Mouse (Mus musculus) midbrain, embryonic 11.5 days (tissue): ENCODE data around the gene Sdsl. TPM values are rescaled to one million over a fixed set of nuclear protein-coding genes. Genes with fewer than 3 reads are reported as not detected.

Experiments
- ATAC-seq: fragments of 200-750 bp; cut with Nextera tagmentation; 2 replicates; pipeline ENCODE4 v1.8.0; 2017; ENCODE audit warnings: moderate TSS enrichment, moderate library complexity; ENCODE audit not compliant: low FRiP score
- DNase-seq: peaks from one replicate; pipeline ENCODE4 v3.0.0; 2015; ENCODE audit warnings: low spot score; ENCODE audit errors: missing footprints
- H3K27ac ChIP-seq: fragments of 300-500 bp; sonication (generic); 2 replicates; pipeline ENCODE4 v1.5.1; 2014; ENCODE audit warnings: low read depth, low read length
- H3K27me3 ChIP-seq: fragments of 300-500 bp; sonication (generic); 2 replicates; pipeline ENCODE4 v1.6.1; 2014; ENCODE audit warnings: mild to moderate bottlenecking, low read length, moderate library complexity, mixed read lengths; ENCODE audit not compliant: control insufficient read depth, insufficient read depth
- H3K36me3 ChIP-seq: fragments of 300-500 bp; sonication (generic); 2 replicates; pipeline ENCODE4 v1.6.1; 2014; ENCODE audit warnings: mild to moderate bottlenecking, low read length, moderate library complexity, mixed read lengths; ENCODE audit not compliant: control insufficient read depth, insufficient read depth
- H3K4me1 ChIP-seq: fragments of 300-500 bp; sonication (generic); 2 replicates; pipeline ENCODE4 v1.6.1; 2014; ENCODE audit warnings: low read length; ENCODE audit not compliant: control insufficient read depth, insufficient read depth
- H3K4me2 ChIP-seq: fragments of 300-500 bp; sonication (generic); 2 replicates; pipeline ENCODE4 v1.6.1; 2014; ENCODE audit warnings: mild to moderate bottlenecking, moderate library complexity
- H3K4me3 ChIP-seq: fragments of 300-500 bp; sonication (generic); 2 replicates; pipeline ENCODE4 v1.5.1; 2014; ENCODE audit warnings: low read depth, low read length
- H3K9ac ChIP-seq: fragments of 300-500 bp; sonication (generic); 2 replicates; pipeline ENCODE4 v1.6.1; 2014; ENCODE audit warnings: low read length
- H3K9me3 ChIP-seq: fragments of 300-500 bp; sonication (generic); 2 replicates; pipeline ENCODE4 v1.6.1; 2016; ENCODE audit warnings: low read length; ENCODE audit not compliant: control insufficient read depth
- WGBS: fragments of 180-500 bp; shearing (Covaris S2); extraction: QIAGEN DNeasy Blood & Tissue Kit; methylation state at CpG from one replicate; pipeline ENCODE4 v1.1.7; 2014; 5-methylcytosine and 5-hydroxymethylcytosine counted together
- polyA plus RNA-seq: library from polyadenylated mRNA; unstranded; fragments of >200 nt; fragmentation: Nextera tagmentation; extraction: Ambion mirVana; gene quantifications from 2 replicates; pipeline ENCODE4 v1.2.1, GENCODE M21; 2014

Sdsl gene
- polyA plus RNA-seq, 1 experiment from 2014 or later, result 4.2 TPM

DNA sequence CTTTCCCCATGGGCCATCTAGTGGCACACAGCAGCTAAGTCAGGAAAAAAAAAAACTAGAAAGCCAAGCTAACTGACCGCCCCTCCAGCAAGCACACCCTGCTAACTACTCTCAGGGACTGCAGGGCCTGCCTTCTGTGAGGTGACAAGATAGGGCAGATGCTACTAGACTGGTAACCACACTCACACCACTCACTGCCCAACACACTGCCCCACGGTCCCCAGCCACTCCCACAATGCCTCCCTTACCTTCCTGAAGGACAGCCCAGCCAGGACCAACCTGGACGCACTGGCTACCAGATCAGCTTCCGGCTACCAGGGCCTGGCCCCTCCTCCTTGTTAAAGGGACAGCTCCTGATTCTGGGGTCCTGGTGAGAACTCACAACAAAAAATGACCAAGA is 5.6 kb downstream of the Sdsl start:
- 3% methylated on average over 4 of the region's 4 CpGs for WGBS
- H3K27me3 ChIP-seq, result no peaks in the 10 kb centered on the region
- no peaks in the 10 kb centered on the region for H3K4me1 ChIP-seq
- ATAC-seq, result no peak
- H3K4me2 ChIP-seq, result no peak overlapping the region; the same call in 1 of the 2 replicates
- H3K4me3 ChIP-seq, result no peak overlapping the region
- no peaks in the 10 kb centered on the region for H3K36me3 ChIP-seq
- no peak overlapping the region for H3K27ac ChIP-seq
- H3K9ac ChIP-seq, result 0 out of 2 replicates have a peak overlapping the region, but pooled peaks have one; percentile 9
- no peaks in the 10 kb centered on the region for H3K9me3 ChIP-seq
- no peak for DNase-seq

DNA sequence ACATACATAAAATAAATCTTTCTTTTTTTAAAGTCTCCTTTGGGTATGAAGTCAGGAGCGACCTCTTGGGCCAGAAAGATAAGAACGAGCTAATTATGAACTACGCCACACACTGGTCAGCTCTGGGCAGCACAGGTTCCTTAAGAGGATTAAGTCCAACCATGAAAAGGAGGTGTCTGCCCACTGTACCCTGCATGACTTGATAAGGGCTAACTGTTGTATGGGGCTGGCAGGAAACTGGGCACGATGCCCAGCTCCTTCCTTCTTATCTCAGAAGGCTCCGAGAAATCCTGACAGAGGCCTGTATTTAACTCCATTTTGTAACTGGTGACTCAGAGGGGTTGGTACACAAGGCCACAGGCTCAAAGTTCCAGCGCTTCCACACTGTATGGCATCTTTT is 6.8 kb downstream of the Sdsl start:
- ATAC-seq, result no peak
- no peak for DNase-seq
- Histone ChIP-seq H3K9me3 (no peaks in the 10 kb centered on the region), H3K36me3 (no peaks in the 10 kb centered on the region), H3K9ac (no peak overlapping the region), H3K4me2 (no peak overlapping the region), H3K27me3 (no peaks in the 10 kb centered on the region), H3K4me1 (no peaks in the 10 kb centered on the region), H3K27ac (no peak overlapping the region), H3K4me3 (no peak overlapping the region)
- 92% methylated on average over 6 of the region's 6 CpGs for WGBS

DNA sequence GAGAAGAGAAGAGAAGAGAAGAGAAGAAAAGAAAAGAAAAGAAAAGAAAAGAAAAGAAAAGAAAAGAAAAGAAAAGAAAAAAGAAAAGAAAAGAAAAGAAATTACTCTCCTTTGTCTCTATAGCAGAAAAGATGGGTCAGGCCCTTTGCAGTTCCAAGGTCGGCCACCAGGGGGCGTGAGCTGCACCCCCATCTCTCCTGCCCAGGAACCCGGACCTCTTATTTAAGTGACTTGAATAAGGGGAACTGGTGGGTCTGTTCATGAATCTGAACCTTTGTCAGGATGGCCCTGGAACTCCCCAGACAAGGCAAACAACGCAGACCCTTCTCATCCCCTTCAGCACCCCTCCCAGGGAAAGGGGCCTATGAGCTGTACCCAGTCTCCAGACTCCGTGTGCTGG is 7.5 kb downstream of the Sdsl start:
- Histone ChIP-seq H3K36me3 (no peaks in the 10 kb centered on the region), H3K27ac (no peak overlapping the region), H3K4me2 (no peak overlapping the region), H3K4me1 (no peaks in the 10 kb centered on the region), H3K4me3 (no peak overlapping the region), H3K27me3 (no peaks in the 10 kb centered on the region), H3K9ac (no peak overlapping the region), H3K9me3 (no peaks in the 10 kb centered on the region)
- WGBS, result 43% methylated on average over 5 of the region's 5 CpGs
- ATAC-seq (no peak), DNase-seq (peak; percentile 86)

DNA sequence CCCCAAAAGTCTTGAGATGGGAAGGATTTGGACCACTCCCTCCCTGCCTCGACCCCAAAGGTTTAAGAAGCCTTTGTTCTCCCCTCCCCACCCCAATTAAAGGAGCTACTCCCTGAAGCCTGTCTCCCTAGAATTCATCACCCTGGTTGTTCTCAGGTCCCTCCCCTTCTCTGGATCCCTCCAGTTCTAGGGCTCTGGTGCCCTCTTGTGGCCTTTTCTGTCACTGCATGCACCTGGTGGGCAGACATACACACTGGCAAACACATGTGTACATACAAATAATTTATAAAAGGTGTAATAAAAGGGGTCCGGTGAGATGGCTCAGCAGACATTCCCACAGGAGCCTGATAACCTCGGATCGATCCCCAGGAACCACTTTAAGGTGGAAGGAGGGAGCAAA is 8.3 kb downstream of the Sdsl start:
- Histone ChIP-seq H3K36me3 (no peaks in the 10 kb centered on the region), H3K27ac (no peak overlapping the region), H3K9ac (no peak overlapping the region), H3K4me3 (no peak overlapping the region), H3K27me3 (no peaks in the 10 kb centered on the region), H3K4me2 (no peak overlapping the region), H3K4me1 (no peaks in the 10 kb centered on the region), H3K9me3 (no peaks in the 10 kb centered on the region)
- 70% methylated on average over 4 of the region's 4 CpGs for WGBS
- ATAC-seq (no peak), DNase-seq (peak; percentile 93)

DNA sequence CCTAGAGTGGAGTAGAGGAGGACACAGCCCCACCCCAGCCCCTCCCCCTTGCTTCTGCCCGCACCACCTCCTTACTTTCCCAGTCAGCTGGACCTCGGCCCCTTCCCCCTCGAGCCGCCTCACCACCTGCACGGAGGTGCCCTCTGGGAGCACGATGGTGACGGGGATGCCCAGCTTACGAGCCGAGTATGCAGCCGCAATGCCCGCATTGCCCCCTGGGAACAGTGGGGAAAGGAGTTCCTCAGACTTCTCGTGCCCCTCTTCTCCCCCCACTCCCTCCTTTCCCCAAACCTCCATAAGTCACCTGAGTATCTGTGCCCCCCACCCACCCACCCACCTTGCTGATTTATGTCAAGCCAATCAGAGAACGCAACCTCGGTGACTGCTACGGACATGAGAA is 10.7 kb downstream of the Sdsl start:
- no peak overlapping the region for H3K27ac ChIP-seq
- H3K4me1 ChIP-seq, result no peaks in the 10 kb centered on the region
- 81% methylated on average over 15 of the region's 15 CpGs for WGBS
- no peaks in the 10 kb centered on the region for H3K36me3 ChIP-seq
- H3K4me2 ChIP-seq, result no peak overlapping the region
- ATAC-seq (no peak), DNase-seq (no peak)
- no peak overlapping the region for H3K9ac ChIP-seq
- no peaks in the 10 kb centered on the region; the same call in 1 of the 2 replicates for H3K27me3 ChIP-seq
- no peaks in the 10 kb centered on the region for H3K9me3 ChIP-seq
- no peak overlapping the region for H3K4me3 ChIP-seq

DNA sequence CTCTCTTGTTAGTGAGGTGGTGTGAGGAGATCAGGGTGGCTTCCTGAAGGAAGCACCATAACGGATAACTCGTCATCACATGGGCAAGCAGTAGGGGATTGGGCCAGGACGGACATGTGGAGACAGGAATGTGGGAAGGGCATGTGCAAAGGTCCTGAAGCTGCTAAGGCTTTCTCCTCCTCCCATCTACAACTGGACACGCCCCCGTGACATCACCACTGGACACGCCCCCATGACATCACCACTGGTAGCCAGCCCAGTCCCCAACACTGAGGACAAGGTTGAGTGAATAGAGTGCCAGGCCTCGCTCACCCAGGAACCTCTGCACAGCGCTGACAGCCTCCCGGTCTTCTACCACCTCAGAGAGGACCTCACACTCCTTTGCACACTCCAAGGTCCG is 13.5 kb downstream of the Sdsl start:
- WGBS, result 81% methylated on average over 10 of the region's 10 CpGs
- H3K4me1 ChIP-seq, result no peaks in the 10 kb centered on the region
- no peaks in the 10 kb centered on the region for H3K36me3 ChIP-seq
- no peak overlapping the region for H3K9ac ChIP-seq
- H3K27me3 ChIP-seq, result peaks cover 13% of the 10 kb centered on the region
- H3K27ac ChIP-seq, result no peak overlapping the region
- H3K4me2 ChIP-seq, result no peak overlapping the region
- no peak overlapping the region for H3K4me3 ChIP-seq
- DNase-seq (no peak), ATAC-seq (peak; percentile 18; the same call in 1 of the 2 replicates)
- no peaks in the 10 kb centered on the region for H3K9me3 ChIP-seq

DNA sequence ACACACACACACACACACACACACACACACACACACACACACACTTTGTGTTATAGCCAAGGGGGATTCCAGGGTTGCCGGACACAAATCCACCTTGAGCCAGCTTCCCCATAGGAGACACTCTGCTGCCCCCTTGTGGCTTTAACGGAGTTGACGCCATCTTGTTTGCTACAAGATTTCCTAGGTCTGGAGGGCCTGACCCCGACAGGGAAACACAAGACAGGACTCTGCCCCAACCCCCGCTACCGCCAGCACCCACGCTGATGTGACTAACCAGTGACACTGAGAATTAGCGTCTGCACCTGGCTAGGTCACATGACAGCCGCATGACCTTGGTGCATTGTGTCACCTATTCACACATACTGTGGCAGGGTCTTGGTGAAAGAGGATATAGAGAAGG is 15.0 kb downstream of the Sdsl start:
- Histone ChIP-seq H3K4me1 (no peaks in the 10 kb centered on the region), H3K4me3 (no peak overlapping the region), H3K36me3 (no peaks in the 10 kb centered on the region), H3K27me3 (peaks cover 13% of the 10 kb centered on the region), H3K27ac (no peak overlapping the region), H3K9me3 (no peaks in the 10 kb centered on the region), H3K9ac (no peak overlapping the region), H3K4me2 (no peak overlapping the region)
- ATAC-seq, result peak; percentile 27; the same call in 1 of the 2 replicates
- DNase-seq, result peak; percentile 99
- WGBS, result 3% methylated on average over 9 of the region's 9 CpGs

DNA sequence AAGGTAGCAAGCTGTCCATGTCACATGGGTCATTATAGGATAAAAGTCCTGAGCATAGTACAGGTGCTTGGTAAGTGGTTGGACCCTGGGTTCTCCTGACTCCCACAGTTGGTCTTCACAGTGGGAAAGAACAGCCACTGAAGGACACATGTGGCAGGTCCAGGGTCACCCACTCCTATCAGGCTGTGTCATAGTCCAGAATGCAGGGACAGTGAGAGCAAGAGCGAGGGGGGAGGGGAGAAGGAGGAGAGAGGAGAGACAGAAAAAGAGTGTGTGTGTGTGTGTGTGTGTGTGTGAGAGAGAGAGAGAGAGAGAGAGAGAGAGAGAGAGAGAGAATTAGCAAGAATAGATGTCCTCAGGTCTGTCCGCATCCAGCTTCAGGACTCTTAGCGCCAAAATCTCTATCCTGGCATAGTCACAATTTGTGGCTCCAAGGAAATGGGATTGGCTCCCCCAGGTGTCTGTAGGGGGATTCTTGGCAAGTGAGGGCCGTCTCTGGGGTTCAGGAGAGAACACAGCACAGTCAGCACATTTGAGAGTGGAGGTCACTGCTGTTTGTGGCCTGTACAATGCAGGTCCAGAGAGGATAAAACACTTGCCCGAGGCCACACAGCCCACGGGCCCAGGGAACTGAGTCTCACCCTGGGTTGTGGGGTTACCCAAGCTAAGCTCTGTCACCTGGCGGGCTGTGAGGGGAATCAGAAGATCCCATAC is 15.6 kb downstream of the Sdsl start:
- no peak for DNase-seq
- no peaks in the 10 kb centered on the region for H3K36me3 ChIP-seq
- H3K4me1 ChIP-seq, result no peaks in the 10 kb centered on the region
- H3K27me3 ChIP-seq, result peaks cover 13% of the 10 kb centered on the region
- no peak overlapping the region for H3K4me2 ChIP-seq
- 43% methylated on average over 7 of the region's 7 CpGs for WGBS
- H3K27ac ChIP-seq, result no peak overlapping the region
- H3K9ac ChIP-seq, result no peak overlapping the region
- no peak overlapping the region for H3K4me3 ChIP-seq
- no peaks in the 10 kb centered on the region for H3K9me3 ChIP-seq
- no peak for ATAC-seq

DNA sequence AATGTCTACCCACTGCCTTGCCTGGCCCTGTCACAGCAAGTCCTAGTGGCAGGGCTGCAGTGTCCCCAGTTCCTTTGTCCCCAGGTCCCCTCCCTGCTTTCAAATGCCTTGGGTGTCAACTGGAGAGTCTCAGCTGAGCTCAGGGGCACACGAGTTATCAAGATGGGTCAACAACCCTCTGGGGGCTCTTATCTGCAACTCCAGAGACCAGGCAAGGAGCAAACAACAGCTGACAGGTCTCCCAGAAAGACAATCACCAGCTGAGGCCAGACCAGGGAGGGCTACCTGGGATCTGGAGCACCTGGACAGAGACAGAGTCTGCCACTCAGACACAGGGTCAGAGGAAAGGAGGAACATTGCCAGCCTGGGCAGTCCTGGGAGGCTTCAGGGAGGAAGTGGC is 16.4 kb downstream of the Sdsl start:
- H3K27me3 ChIP-seq, result peaks cover 13% of the 10 kb centered on the region
- H3K9me3 ChIP-seq, result no peaks in the 10 kb centered on the region
- no peaks in the 10 kb centered on the region for H3K36me3 ChIP-seq
- no peak overlapping the region for H3K27ac ChIP-seq
- no peak overlapping the region for H3K4me2 ChIP-seq
- no peak overlapping the region for H3K4me3 ChIP-seq
- H3K4me1 ChIP-seq, result no peaks in the 10 kb centered on the region
- 38% methylated on average over 1 of the region's 1 CpGs for WGBS
- no peak overlapping the region for H3K9ac ChIP-seq
- ATAC-seq (no peak), DNase-seq (no peak)
